Mouse (Mus musculus): ENCODE results near the gene Fancd2.
A peak's percentile ranks its signal among the peaks of the same experiment; 100 is the strongest.

Fancd2 gene

GRCm38 (mm10) chr6:113530932-113531839 is at the start of gene Fancd2, which contains the start of gene Emc3:
Gene Fancd2, plus strand, starts transcription at chr6:113531682.
Gene Emc3, minus strand, starts transcription at chr6:113531652.
- peak; percentile 93 to 98 for DNase-seq (ENCODE audit: low spot score in 2 of 2)

- DNase-seq (ENCODE audit: low spot score in 2 of 2), result no peak
These were observed 48.9 kb upstream of the Fancd2 start for GRCm38 (mm10) chr6:113482477-113483099.

- peak; percentile 92 to 93 for DNase-seq (ENCODE audit: low spot score in 2 of 2)
These were observed 48.3 kb upstream of the Fancd2 start, which contains the start of gene Creld1 for GRCm38 (mm10) chr6:113483100-113483615. Gene Creld1, plus strand, starts transcription at chr6:113483297.

GRCm38 (mm10) chr6:113483729-113484128 is 47.8 kb upstream of the Fancd2 start:
- no peak for DNase-seq (ENCODE audit: low spot score in 2 of 2)

- DNase-seq (ENCODE audit: low spot score in 2 of 2), result no peak
These were observed 44.3 kb upstream of the Fancd2 start for GRCm38 (mm10) chr6:113487125-113487576.

- DNase-seq (ENCODE audit: low spot score in 2 of 2), result no peak
These were observed 42.1 kb upstream of the Fancd2 start for GRCm38 (mm10) chr6:113489410-113489809.

- DNase-seq (ENCODE audit: low spot score in 2 of 2), result no peak
These were observed 39.2 kb upstream of the Fancd2 start for GRCm38 (mm10) chr6:113492101-113492864.

- peak; percentile 80 to 92 for DNase-seq (ENCODE audit: low spot score in 2 of 2)
These were observed 37.2 kb upstream of the Fancd2 start for GRCm38 (mm10) chr6:113494258-113494788.

- DNase-seq (ENCODE audit: low spot score in 2 of 2), result no peak
These were observed 36.3 kb upstream of the Fancd2 start for GRCm38 (mm10) chr6:113495071-113495675.

- DNase-seq (ENCODE audit: low spot score in 2 of 2), result no peak
These were observed 32.1 kb upstream of the Fancd2 start for GRCm38 (mm10) chr6:113499346-113499745.

- DNase-seq (ENCODE audit: low spot score in 2 of 2), result no peak
These were observed 29.9 kb upstream of the Fancd2 start, which contains the start of gene Prrt3 for GRCm38 (mm10) chr6:113501388-113502084. Gene Prrt3, minus strand, starts transcription at chr6:113501931.

GRCm38 (mm10) chr6:113502801-113503200 is 28.7 kb upstream of the Fancd2 start:
- no peak for DNase-seq (ENCODE audit: low spot score in 2 of 2)

- DNase-seq (ENCODE audit: low spot score in 2 of 2), result no peak
These were observed 25.8 kb upstream of the Fancd2 start for GRCm38 (mm10) chr6:113505689-113506088.

- DNase-seq (ENCODE audit: low spot score in 2 of 2), result no peak
These were observed 24.4 kb upstream of the Fancd2 start for GRCm38 (mm10) chr6:113507130-113507529.

GRCm38 (mm10) chr6:113508272-113508946 is 23.1 kb upstream of the Fancd2 start:
- peak in 1 of 2 experiments; percentile 48 for DNase-seq (ENCODE audit: low spot score in 2 of 2)

GRCm38 (mm10) chr6:113508947-113509280 is 22.6 kb upstream of the Fancd2 start:
- DNase-seq (ENCODE audit: low spot score in 2 of 2), result peak in 1 of 2 experiments; percentile 46

- DNase-seq (ENCODE audit: low spot score in 2 of 2), result no peak
These were observed 17.5 kb upstream of the Fancd2 start for GRCm38 (mm10) chr6:113513944-113514343.

GRCm38 (mm10) chr6:113514600-113514999 is 16.9 kb upstream of the Fancd2 start:
- DNase-seq (ENCODE audit: low spot score in 2 of 2), result no peak

- no peak for DNase-seq (ENCODE audit: low spot score in 2 of 2)
These were observed 13.9 kb upstream of the Fancd2 start for GRCm38 (mm10) chr6:113517434-113518080.

Measured in spleen, postnatal 4 days (tissue).